Mouse (Mus musculus): ENCODE results near the gene Pnma1.

Pnma1 gene

DNA sequence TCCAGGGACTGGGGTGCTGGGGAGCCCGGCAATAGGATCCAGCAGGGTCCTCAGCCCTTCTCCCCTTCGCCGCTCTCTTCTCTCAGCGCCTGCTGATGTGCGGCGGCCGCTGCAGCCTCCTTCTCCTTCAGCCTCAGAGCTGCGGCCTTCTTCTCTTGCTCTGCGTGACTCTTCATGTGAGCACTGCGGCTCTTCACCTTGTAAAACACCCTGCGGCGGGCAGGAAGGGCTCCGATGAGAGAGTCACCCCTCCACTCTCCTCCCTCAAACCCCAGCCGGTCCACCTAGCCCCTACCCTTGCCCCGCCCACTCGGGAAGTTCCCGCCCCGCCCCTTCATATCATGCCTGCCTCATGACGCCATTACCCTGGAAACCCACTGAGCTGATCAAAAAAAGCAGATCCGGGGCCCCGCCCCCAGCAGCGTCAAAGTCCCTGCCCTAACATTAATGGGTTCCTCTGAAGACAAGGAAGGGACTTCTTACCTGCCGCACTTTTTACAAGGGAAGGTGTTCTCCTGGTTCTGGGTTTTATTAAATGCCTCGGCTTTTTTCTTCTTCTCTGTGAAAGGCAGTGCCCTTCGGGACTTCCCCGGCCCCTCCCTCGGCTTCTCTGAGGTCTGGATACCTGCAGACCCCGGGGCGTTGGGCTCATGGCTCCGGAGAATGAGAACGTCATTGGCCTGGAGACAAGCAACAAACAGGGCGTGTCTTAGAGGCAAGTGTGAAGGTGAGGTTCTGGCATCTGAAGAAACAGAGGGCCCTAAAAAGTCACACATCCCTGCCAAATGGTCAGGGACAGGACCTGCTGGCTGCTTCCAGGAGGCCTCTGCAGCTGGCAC, 4.3 kb upstream of the Pnma1 start:
- DNase-seq: no peak

- no peak for DNase-seq
Measured at GRCm38 (mm10) chr12:84151911-84152310, 3.6 kb upstream of the Pnma1 start.

GRCm38 (mm10) chr12:84150976-84151375, 2.7 kb upstream of the Pnma1 start:
- no peak for DNase-seq

GRCm38 (mm10) chr12:84149971-84150370, 1.7 kb upstream of the Pnma1 start:
- no peak for DNase-seq

DNA sequence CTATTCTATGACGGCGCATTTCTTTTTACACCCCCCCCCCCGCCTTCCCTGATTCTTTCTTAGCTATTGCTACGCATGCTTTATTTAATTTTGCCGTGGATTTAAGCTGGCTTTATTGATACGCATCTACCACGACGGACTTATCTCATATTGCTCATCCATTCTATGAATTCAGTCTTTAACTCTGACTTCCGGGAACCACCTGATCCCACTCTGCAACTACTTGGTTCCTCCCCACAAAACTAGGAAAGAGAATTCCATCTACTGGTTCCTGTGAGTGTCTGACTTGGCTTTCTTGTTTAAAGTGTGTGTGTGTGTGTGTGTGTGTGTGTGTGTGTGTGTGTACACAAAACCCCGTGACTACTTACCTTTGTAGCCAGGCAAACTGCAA, 328 bp upstream of the Pnma1 start:
- no peak for DNase-seq

- DNase-seq: no peak
Measured at GRCm38 (mm10) chr12:84142281-84143050, 5.8 kb downstream of the Pnma1 start.

DNA sequence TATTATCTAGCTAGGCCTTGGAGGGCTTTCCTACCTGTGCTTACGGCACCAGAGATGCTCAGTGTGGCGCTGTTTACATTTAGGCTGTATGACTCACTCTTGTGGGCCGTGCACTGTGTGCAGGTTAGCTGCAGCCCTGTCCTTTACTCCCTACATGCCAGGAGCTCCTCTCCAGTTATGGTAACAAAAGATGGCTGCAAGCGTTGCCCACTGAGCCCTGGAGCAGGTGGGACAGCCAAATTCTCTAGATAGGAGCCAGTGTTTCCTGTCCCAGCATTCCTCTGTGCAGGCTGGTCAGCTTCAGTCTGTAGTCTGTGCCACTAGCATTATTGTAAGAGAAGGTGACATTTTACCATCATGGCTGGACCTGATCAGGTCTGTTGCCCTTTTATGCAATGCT, 7.0 kb downstream of the Pnma1 start:
- no peak for DNase-seq

DNA sequence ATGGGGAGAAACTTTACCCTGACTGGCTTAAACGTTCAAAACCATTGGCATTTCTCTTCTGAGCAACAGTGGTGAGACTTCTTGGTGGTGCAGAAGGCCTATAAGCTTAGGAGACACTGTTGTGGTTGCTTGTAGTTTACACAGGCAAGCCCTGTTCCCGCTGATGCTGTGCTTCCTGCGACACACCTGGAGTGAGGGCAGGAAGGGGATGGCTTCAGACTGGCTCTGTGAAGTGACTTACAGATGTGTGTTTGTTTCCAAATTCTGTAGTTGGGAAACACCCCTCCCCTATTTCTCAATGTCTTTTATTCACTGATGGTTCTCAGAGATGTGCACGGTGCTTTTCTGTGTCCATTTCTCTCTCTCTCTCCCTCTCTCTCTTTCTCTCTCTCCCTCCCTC, 8.2 kb downstream of the Pnma1 start:
- DNase-seq: no peak

DNA sequence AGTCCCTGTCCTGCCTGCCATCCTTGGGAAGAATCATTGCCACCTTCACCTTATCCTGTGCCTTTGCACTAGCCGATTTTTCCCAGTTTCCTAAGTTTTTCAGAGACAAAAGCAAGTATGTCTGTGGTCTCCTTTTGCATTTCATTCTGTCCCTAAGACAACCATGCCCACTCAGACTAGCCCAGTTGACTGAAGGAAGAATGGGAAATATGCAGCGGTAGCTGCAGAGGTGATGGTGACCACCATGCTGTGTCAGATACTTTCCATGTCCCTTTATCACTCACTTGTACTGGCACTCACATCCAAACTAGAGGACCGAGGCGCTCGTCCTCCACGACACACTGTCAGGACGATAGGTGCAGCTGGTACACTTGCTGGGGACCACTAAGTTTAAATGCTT, 11.2 kb downstream of the Pnma1 start:
- DNase-seq: no peak

DNA sequence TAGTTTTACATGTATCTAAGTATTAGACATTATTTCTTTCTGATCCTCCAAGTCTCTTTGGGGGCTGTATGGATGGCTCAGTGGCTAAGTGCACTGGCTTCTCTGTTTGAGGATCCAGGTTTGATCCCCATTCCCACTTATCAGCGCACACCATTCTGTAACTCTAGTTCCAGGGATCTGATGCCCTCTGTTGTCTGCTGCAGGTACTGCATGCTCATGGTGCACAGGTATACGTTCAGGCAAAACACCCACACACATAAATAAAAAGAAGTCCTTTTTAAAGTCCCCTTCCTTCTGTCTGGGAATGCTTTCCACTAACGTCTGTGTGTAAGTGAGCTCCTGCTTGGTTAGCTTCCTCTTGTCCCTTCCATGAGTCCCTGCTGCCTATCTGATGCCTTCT, 16.0 kb downstream of the Pnma1 start:
- DNase-seq: peak; percentile 42

- no peak for DNase-seq
Measured at GRCm38 (mm10) chr12:84129931-84130330, 18.4 kb downstream of the Pnma1 start.

DNA sequence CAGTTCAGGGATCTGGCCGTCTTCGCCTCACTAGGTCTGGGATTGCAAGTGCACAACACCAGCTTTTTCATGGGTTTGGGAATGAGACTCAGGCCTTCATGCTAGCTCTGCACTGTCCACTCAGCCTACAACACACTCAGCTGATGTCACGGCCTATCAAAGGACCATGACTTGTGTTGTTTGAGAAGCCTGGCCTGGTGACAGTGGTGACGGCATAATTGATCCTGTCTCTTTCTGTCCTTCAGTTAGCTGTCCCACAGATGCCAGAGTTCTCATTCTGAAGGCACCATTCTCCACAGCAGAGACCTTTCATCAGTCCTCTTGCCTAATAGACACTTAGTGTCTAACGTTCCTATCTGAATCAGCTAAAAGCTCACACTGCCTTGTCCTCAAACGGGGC, 19.7 kb downstream of the Pnma1 start:
- no peak for DNase-seq

DNA sequence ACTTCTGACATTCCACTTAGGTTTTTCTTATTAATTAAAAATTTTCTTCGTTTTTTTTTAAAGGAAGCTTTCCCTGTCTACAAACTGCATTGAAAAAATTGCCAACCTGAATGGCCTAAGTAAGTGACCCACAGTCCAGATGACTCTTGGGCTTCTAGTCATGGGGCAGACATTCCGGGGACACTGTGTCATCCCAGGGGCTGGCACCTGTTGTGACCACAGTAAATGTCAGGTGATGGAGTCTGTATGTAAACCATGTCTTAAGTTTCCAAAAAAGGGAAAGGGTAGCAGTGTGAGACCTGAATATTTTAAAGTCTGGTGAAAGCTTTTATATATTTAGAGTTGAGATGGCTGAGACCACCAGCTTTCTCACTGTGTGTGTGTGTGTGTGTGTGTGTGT, 21.4 kb downstream of the Pnma1 start:
- no peak for DNase-seq

DNA sequence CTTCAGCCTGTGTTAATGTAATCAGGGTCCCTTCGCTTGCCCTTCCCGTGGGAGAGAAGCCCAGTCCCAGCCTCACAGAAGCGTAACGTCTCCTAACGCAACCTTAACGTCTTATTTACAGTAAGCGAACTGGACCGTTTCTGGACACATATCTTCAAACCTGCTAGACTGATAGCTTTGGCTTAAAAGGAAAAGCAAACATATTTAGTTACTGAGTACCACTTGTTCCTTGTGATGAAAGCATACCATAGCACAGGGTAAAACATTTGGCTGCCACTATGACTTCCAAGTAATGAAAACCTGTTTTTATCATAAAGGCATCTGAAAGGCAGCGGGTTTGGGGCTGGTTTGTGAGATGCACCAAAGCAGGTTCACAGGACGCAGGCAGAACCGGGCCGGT, 22.4 kb downstream of the Pnma1 start:
- no peak for DNase-seq

GRCm38 (mm10) chr12:84119584-84119983, 28.7 kb downstream of the Pnma1 start:
- DNase-seq: no peak

GRCm38 (mm10) chr12:84114153-84114994, 33.9 kb downstream of the Pnma1 start, which contains the start of gene Dnal1:
Gene Dnal1 (plus strand): TSS chr12:84114366.
- peak; percentile 89 for DNase-seq

GRCm38 (mm10) chr12:84113676-84114075, 34.6 kb downstream of the Pnma1 start:
- no peak for DNase-seq

GRCm38 (mm10) chr12:84110814-84111213, 37.5 kb downstream of the Pnma1 start:
- no peak for DNase-seq

- DNase-seq: no peak
Measured at GRCm38 (mm10) chr12:84109924-84110323, 38.4 kb downstream of the Pnma1 start.

GRCm38 (mm10) chr12:84107692-84108091, 40.6 kb downstream of the Pnma1 start:
- DNase-seq: no peak

DNA sequence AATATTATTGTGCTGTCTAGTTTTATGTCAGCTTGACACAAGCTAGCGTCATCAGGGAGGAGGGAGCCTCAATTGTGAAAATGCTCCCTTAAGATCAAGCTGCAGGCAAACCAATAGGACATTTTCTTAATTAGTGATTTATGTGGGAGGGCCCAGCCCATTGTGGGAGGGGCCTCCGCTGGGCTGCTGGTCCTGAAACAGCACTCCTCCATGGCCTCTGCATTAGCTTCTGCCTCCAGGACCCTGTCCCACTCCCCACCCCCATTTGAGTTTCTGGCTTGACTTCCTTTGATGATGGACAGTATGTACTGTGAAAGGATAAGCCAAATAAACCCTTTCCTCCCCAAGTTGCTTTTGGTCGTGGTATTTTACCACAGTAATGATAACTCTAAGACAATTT, 41.3 kb downstream of the Pnma1 start:
- DNase-seq: no peak

- DNase-seq: no peak
Measured at GRCm38 (mm10) chr12:84101493-84101845, 46.8 kb downstream of the Pnma1 start.
